Mouse (Mus musculus) skeletal muscle tissue, adult 2 months (tissue): ENCODE data around the gene Boll.

Experiments used
- DNase-seq: peaks from one replicate; pipeline ENCODE4 v3.0.0-alpha.2; 2012; ENCODE audit warnings: low read depth, low spot score

The Boll gene

DNA sequence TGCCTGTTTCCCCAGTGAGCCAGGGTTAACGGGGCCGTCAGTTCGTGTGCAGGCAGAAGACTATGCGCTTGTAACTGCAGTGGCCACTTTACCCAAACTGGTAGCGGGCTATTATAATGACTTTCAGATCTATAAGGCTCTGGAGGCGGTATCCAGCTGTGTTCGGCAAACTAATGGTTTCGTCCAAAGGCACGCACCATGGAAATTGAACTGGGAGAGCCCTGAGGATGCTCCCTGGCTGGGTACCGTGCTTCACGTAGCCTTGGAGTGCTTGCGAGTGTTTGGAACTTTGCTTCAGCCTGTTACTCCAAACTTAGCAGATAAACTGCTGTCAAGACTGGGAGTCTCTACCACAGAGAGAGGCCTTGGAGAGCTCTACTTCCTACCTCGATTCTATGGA lies 124.8 kb downstream of the Boll start:
- DNase-seq: no peak

DNA sequence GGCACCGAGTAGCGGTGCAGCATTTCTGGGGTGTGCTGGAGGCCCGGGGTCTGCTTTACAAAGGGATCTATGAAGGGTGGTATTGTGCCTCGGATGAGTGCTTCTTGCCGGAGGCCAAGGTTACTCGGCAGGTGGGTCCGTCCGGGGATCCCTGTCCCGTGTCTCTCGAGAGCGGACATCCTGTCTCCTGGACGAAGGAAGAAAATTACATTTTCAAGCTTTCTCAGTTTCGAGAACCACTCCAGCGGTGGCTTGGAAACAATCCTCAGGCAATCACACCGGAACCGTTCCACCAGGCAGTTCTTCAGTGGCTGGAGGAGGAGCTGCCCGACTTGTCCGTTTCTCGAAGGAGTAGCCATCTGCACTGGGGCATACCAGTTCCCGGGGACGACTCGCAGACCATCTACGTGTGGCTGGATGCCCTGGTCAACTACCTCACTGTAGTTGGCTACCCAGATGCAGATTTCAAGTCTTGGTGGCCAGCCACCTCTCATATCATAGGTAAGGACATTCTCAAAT lies 125.6 kb downstream of the Boll start:
- DNase-seq: no peak

DNA sequence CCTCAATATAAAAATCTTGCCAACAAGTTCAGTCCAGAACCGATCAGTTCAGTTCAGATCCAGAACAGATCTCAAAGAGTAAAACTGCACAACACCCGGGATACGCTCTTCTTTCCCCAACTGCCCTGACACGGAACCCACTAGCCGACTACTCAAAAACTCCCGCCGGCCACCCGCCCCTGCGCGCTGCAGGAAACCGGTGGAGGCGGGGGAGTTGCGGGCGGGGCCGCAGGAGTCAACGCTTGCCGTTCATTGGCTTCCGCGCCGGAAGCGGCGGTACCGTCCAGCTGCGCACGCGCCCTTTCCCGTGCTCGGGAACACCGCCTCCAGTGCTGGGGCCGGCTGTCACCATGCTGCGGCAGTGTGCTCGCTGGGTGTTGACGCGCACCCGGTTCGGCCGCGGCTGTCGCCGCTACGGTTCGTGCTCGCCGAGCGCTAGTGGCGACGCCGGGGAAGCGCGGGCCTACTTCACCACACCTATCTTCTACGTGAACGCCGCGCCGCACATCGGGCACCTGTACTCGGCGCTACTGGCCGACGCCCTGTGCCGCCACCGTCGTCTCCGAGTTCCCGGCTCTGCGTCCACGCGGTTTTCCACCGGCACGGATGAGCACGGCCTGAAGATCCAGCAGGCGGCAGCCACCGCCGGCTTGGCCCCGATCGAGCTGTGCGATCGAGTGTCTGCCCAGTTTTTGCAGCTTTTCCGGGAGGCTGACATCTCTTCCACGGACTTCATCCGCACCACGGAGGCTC lies 126.2 kb downstream of the Boll start, which contains the start of gene Mars2:
TSS of gene Mars2 (plus strand) at position 288 of the 753 bp plus-strand sequence.
- DNase-seq: peak; percentile 92

DNA sequence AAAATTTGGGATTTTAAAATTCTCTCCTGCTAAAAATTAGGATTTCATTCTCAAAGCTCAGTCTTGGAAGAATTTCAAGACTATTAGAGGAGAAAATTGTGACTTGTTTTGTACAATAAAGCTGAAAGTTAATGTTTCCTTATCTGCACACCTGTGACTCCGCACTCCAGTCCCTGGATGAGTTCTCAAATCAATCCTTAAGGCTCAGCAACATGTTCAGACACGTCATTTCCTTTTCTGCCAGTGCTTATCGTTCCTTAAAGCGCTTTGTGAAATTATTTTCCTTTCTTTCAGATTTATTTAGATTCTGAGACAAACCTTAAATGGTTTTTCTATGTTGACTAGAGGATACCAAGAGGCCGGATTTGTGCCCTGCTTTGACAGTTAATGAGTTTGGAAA lies 126.8 kb downstream of the Boll start:
- no peak for DNase-seq

DNA sequence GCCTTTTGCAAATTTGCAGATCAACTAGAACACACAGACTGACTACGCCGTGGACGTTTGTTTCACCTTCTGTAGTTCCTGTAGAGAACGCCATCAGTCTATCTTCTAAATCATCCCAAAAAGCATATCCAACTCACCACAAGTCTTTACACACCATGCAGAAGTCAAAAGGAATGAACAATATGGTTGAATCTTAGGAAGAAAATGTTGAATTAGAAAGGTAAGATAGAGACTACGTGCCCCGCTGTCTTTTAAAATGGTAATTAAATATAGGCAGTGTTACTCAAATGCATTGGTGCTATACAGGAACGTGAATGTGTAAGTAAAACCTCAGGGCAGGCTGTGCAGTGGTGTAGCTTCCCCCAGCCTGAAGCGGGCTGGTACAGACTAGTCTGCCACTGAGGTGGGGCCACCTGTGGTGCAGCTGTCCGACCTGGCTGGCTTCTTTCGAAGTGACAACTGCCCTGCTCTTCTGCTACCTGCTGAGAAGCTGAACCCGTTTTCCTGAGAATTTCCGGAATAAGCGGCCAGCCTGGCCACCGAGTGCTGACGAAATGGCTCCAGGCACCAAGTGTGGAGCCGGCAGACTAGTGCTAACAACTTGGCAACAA lies 128.3 kb downstream of the Boll start:
- DNase-seq: no peak

DNA sequence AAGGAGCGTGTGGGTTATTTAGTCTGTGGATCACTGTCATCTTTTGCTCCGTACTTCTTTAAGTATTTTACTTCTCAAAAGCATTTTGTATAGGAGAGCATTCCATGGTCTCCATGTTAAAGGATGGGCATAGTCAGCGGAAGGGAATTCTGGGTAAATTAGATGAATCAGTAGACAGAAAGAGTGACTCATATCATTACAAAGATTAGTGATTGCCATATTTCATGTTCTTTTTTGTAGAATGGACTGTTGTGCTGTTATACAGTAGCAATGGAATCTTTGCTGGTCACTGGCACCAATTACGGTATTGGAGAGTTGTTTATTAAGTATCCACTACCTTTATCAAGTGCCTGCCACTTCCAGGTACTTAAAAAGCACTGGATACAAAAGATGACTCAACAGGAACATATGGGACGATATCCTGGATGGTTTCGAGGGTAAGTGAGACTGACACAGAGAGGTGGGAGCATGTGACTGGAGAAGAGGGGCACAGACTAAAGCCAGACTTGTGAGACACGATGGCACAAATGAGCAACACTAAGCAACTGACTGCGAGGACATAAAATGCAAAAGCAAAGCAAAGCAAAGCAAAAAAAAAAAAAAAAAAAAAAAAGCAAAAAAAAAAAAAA lies 134.9 kb downstream of the Boll start:
- DNase-seq: no peak

DNA sequence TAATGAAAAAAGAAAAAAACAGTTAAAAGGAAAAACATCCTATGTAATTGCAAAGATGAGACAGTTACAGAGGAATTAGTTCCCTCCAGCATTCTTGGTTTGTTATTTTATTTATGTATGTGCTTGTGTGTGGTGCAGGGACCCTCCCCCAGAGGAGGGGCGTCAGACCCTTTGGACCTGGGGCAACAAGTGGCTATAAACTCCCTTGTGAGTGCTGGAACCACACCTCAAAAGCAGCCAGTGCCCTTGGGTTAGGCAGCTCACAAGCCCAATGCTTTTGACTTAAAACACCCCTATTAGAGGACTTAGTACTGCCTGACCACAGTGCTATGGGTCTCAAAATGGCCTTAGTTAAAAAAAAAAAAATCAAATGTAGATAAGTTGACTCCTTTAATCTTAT lies 135.9 kb downstream of the Boll start:
- DNase-seq: no peak

DNA sequence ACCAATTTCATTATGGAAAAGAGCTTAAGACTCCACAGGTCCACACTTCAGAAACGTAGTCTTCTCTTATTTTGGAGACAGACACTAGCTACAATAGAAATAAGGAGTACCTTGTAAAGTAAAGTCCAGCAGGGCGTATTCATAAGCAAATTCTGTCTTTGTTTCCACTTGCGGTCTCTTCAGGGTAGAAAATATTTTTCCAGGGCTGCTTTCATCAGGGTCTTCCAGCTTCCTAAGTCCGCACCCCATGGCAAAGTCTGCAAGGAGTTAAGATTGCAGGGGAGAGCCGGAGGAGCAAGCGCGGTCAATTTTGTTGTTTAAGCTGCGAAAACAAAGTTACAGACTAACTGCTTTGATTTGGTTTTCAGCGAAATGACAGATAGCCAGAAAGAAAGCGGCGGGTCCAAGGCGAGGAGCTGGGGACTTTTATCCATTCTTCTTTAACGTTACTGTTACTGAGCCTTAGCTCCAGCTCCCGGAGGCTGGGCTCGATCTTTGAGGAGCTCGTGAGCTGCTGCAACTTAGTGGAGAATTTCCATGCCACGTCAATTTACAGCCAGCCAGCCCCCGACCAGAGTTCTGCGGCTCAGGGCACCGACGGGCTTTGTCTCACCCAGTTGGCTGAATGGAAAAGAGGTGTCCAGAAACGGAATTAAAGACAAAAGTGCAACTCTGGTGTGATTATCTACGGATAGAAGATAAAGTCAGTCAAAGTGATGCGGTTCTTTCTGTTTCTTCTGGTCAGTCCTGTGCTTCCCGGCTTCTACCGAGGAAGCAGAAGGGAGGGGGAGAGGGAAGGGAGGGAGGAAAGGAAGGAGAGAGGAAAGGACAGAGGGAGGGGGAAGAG lies 137.0 kb downstream of the Boll start, which contains the start of gene Rftn2:
TSS of gene Rftn2 (minus strand) at position 772 of the 847 bp plus-strand sequence.
- DNase-seq: no peak

DNA sequence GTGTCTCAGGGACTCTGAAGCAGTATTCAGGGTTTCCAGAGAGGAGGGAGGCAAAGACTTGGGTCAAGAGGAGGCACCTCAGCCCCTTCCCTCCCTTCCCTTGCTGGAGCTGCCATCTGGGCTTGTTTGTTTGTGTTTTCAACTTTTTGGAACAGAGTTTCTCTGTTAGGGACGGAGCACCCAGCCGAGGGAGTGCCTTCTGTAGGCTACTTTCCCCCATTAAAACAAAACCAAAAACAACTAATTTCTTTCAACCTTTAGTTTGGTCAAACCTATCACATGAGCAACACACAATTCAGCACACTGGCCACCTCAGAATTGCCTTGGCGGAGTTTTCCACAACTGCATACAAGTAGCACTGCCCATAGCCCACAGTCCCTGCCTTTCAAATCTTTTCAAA lies 137.9 kb downstream of the Boll start:
- no peak for DNase-seq

DNA sequence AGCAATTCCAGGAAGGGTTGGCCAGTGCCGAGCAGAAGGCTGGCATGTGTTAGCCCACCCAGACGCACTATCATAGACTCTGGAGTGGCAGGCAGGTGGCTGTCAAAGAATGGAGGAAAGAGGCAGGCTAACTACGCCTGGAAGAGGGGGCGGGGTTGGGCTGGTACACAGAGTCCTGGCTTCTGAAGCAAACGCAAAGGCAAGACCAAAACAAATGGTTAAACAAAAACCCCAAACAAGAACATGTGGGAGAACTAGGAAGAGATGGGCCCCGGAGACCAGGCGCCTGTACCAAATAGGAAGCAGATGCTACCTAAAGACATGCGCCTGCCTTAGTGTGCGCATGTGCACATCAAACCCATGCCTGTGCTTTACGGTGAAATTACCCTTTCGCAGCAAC lies 139.2 kb downstream of the Boll start:
- DNase-seq: no peak

DNA sequence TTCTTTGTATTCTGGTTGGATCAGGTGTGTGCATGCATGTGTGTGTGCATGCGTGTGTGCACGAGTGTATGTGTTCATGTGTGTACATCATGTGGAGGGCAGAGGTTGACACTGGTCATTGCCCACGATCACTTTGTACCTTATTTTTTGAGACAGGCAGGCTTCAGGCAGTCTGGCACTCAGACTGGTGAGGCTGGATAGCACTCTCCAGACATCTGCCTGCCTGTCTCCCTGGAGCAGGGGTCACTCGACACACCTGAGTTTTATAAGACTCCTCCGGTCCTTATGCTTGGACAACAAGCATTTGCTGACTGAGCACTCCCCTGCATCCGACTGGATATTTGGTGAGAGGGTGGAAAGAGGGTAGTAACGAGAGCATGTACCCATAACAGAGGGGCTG lies 140.2 kb downstream of the Boll start:
- DNase-seq: no peak

DNA sequence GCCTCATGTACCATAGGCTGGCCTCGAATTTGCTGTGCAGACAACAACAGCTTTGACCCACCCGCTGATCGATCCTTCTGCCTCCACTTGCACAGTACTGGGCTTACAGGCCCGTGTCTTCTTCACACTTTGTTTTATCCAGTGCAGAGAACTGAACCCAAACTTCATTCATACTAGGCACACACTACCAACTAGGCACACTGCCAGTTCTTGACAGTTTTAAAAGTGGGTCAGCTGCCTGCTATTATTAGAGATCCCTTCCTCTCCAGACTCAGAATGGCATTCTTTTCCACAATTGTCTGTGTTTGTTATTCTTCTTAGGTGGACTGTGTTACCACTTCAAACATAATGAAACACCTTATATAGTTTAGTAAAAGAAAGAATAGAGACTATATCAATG lies 141.9 kb downstream of the Boll start:
- DNase-seq: no peak

DNA sequence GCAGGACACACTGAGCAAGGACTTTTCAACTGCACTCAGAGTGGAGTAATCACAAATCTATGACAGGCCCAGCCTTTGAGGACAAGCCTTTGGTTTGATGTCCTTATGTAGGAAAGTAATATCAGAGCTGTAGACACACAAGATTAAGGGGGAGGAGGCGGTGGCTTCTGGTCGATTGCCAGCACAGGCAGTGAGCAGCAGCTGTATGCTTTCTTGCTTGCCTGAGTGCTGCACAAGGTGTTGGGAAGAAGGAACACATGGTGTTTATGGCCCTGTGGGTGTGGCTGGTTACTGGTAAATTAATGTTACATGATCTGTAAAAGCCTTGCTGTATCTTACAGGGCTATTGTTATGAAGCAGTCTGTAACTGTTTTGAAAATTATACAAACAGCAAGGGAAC lies 146.1 kb downstream of the Boll start:
- DNase-seq: no peak

DNA sequence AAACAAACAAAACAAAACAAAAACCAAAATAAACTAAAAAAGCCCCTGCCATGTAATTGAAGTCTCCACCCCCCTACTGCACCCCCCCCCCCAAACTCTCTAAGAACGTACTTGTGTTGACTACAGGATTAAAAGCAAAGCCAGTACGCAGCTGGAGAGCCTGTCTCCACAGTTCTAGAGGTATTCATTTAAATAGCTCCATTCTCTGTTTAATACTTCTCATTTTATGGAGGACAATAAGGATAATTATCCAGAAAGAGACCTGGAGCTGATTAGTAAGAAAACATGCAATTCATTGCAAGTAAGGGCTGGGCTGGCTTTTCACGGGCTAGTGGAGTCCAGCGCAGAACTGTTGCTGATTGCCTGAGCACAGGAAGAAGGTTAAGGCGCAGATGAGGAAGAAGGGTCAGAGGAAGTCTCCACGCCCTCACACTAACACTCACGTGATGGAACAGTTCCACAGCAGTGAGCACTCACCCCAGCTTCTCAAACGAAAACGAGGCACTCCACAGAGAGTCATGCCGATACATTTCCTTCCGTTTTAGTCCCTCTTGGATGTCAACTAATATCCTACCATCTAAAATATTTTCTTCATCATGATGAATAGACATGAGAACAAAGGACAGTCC lies 148.0 kb downstream of the Boll start:
- peak; percentile 61 for DNase-seq

DNA sequence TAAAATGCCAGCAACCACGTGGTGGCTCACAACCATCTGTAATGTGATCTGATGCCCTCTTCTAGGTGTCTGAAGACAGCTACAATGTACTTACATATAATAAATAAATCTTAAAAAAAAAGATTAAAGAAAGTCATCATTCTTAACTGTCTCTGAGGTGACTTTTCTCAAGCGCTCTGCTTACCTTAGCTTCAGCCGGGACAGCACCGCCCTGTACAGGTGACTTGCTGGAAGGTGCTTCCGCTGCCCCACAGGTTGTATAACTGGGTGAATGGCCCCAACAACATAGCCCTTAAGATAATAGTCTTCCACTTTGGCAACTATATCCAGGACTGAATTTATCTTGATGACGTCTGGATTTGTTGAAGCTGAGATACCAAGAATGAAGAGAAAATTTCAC lies 149.3 kb downstream of the Boll start:
- no peak for DNase-seq

DNA sequence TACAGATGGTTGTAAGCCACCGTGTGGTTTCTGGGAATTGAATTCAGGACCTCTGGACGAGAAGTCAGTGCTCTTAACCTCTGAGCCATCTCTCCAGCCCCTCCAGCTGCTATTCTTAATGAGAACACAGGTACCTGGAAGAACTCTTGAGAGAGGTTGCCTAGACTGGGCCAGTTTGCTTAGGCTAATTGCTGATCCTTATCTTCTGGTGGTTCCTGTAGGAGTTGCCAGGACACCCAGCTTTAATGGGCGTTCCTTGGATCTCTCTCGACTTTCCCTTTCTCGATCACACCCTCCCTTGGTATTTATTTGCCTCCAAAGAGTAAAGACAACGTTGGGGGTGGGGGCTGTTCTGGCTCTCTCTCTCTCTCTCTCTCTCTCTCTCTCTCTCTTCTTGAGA lies 149.8 kb downstream of the Boll start:
- DNase-seq: no peak

DNA sequence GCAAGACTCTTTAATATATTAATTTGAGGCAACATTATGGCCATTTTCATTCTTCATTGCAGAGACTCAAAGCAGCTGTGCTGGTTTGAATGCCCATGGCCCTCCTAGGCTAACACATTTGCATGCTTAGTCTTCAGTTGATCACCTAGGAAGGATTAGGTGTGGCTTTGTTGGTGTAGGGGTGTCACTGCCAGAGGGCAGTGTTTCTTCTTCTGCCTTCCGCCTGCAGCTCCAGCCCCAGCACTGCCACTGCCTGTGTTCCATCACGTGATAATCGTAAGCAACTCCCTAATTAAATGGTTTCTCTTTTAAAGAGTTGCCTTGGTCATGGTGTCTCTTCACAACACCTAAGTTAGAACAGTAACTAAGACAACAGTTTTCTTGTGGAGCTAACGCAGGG lies 150.5 kb downstream of the Boll start:
- no peak for DNase-seq

DNA sequence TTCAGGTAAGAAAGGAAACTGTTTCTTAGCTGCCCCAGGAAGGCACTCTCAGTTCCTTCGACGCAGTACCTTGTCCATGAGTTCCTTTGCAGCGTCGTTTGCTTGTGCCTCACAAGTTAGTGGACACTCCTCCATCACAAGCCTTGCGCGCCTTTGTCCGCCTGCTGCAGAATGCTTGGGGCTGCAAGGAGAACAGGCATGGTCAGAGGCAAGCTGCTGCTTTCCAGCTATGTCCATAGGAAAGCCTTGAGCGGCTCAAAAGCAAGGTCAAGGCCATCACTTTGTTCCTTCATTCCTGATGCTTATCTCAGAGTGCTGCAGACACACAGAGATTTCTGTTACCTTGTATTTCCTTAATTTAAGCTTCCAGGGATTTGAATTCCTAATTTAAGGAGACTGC lies 152.2 kb downstream of the Boll start:
- no peak for DNase-seq

DNA sequence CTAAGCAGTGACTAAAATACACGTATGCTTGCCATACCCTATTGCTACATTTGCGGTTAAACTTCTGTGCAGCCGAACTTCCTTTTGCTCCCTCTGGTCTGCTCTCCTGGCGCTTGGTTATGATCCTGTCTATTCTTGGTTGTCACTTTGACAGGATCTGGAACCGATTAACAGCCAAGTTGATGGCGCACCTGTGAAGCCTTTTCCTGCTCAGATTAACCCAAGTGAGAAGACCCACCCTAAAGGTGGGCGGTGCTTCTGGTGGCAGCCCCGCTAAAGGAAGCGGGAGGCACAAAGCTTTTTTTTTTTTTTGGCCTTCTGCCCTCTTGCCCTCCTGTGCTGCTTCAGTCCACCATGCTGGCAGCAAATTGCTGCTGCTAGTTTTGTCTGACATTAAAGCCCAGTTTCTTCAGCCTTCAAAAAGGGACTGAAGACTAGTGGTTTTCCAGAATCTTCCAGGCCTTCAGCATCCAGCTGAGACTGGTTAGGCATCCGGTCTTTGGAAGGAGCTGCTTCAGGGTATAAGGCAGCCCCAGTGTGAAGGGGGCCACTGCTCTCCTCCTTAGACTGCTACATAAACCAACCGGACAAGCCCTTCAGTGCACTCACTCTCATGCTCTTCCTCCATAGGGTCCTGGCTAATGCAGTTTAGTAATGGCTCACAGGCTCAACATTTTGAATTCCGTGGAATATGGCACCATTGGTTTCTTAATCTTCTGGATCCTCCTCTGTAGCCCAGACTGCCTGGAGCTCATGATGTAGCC lies 152.9 kb downstream of the Boll start:
- no peak for DNase-seq

DNA sequence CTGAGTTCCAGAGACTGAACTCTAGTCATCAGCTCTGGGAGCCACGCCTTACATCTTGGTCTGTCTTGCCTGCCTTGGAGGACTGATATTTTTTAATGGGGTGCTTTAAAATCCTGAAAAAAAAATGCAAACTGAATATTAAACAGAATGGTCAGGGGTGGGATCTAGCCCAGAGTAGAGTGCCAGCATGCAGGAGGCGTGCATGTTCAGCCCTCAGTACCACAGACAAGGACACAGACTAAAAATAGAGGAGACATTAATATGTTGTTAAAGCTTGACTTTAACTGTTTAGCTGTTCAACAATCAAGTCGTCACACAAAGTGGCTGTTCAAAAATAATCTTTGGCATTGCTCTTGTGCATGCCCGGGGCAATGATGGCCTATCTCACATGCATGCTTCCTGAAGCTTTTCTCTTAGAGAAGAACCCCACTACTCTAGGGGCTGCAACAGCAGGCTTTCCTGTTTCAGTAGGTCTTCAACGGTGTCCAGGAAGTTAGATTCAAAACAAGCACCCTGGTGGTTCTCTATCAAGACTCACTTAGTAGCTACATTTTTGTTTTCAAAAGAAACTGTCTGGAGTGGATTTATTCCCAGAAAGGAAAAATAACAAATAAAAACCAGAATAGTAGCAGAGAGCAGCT lies 154.6 kb downstream of the Boll start:
- no peak for DNase-seq
